In genomic region chr12:93152618-93153245, GRCm38 (mm10) we compare ENCODE assay signal across 8 mouse cellular contexts.
DNase-seq lines count a peak whose midpoint lies in the region; ATAC-seq lines count a peak whose summit lies in the region.

No protein-coding gene starts in this region.

- H3K36me3 ChIP-seq in midbrain, embryonic 10.5 days = no peaks in the 10 kb centered on the region
- no peaks in the 10 kb centered on the region for H3K36me3 ChIP-seq in midbrain, embryonic 15.5 days (replicated peaks)

- WGBS in midbrain, embryonic 10.5 days = 58% methylated on average over 6 of the region's 6 CpGs
- WGBS in midbrain, embryonic 15.5 days = 60% methylated on average over 6 of the region's 6 CpGs

- H3K27ac ChIP-seq in midbrain, embryonic 10.5 days (replicated peaks) = no peak overlapping the region
- H3K27ac ChIP-seq in midbrain, embryonic 15.5 days = no peak overlapping the region

- H3K4me3 ChIP-seq in midbrain, embryonic 10.5 days = no peak overlapping the region
- no peak overlapping the region for H3K4me3 ChIP-seq in midbrain, embryonic 15.5 days

- H3K27me3 ChIP-seq in midbrain, embryonic 10.5 days (ENCODE audit: low read depth, poor library complexity, severe bottlenecking) = no peaks in the 10 kb centered on the region
- H3K27me3 ChIP-seq in midbrain, embryonic 15.5 days (replicated peaks) = no peaks in the 10 kb centered on the region

- H3K4me1 ChIP-seq in midbrain, embryonic 10.5 days = no peaks in the 10 kb centered on the region
- no peaks in the 10 kb centered on the region; the same call in 1 of the 2 replicates for H3K4me1 ChIP-seq in midbrain, embryonic 15.5 days

- no peaks in the 10 kb centered on the region for H3K9me3 ChIP-seq in midbrain, embryonic 10.5 days (replicated peaks)
- H3K9me3 ChIP-seq in midbrain, embryonic 15.5 days = no peaks in the 10 kb centered on the region

- H3K4me2 ChIP-seq in midbrain, embryonic 15.5 days = no peak overlapping the region

- H3K9ac ChIP-seq in midbrain, embryonic 15.5 days = no peak overlapping the region

- no peak for ATAC-seq in midbrain, embryonic 15.5 days (replicated peaks)

- DNase-seq in midbrain, embryonic 10.5 days (ENCODE audit: low spot score) = peak; percentile 35
- DNase-seq in T-cell, adult 2 months (ENCODE audit: low spot score) = peak; percentile 38
- DNase-seq in embryo, embryonic 11.5 days (ENCODE audit: low read depth, low spot score) = peak; percentile 27
- DNase-seq in kidney, adult 9 months = peak; percentile 55
- peak; percentile 6 to 13 for DNase-seq in lung, adult 18-20 months
- peak; percentile 8 for DNase-seq in right cerebral cortex, postnatal 25 days
- no peak for DNase-seq in gastrocnemius, postnatal 4 days (ENCODE audit: low spot score in 2 of 2)

Comparison
In these comparisons a context has a peak if more than half of its experiments do, and no peak if none do; other contexts are left out.
1. DNase-seq: peak in midbrain, embryonic 10.5 days (single experiment), T-cell, adult 2 months (single experiment), embryo, embryonic 11.5 days (single experiment), kidney, adult 9 months (single experiment), lung, adult 18-20 months (2 of 2) and right cerebral cortex, postnatal 25 days (single experiment); none in gastrocnemius, postnatal 4 days (0 of 2).